Mouse (Mus musculus): ENCODE results near the gene Lzic. TPM values are rescaled to one million over a fixed set of nuclear protein-coding genes. Genes with fewer than 3 reads are reported as not detected.

Lzic gene
- polyA plus RNA-seq, 1 experiment from 2014 or later = 58.5 TPM

DNA sequence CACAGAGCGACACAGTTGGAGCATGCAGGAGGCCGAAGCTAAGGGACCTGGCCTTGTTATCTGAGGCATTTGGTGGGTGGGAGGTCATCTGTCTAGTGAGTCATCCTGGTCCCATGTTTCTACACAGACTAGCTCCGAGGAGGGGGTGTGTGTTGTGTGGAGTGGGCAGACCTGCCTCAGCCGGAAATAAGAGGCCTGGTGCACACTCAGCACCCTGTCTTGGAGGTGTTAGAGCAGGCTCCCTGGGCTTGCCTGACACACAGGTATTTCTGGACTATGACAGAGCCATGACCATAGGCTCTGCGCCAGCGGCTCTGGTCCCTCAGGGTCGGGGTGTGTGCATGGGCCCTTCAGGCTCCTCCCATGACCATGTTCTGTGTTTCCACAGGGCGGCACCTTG, 54.4 kb downstream of the Lzic start:
- Histone ChIP-seq H3K27ac (replicated peaks; ENCODE audit: low read depth, low read length) (no peak overlapping the region), H3K36me3 (replicated peaks; ENCODE audit: control insufficient read depth, insufficient read depth, low read depth, low read length) (no peaks in the 10 kb centered on the region), H3K4me1 (ENCODE audit: control insufficient read depth, insufficient read depth, low read length) (no peaks in the 10 kb centered on the region), H3K9ac (replicated peaks; ENCODE audit: low read length) (no peak overlapping the region), H3K4me2 (ENCODE audit: low read depth, low read length) (no peak overlapping the region), H3K27me3 (ENCODE audit: control insufficient read depth, insufficient read depth, low read length) (no peaks in the 10 kb centered on the region), H3K9me3 (replicated peaks; ENCODE audit: control insufficient read depth, low read length) (no peaks in the 10 kb centered on the region), H3K4me3 (ENCODE audit: low read depth, low read length) (no peak overlapping the region)
- ATAC-seq (replicated peaks; ENCODE audit: insufficient number of reproducible peaks, low FRiP score, low TSS enrichment, low read depth) = no peak
- WGBS = 84% methylated on average over 8 of the region's 8 CpGs
- DNase-seq (ENCODE audit: low spot score) = no peak

DNA sequence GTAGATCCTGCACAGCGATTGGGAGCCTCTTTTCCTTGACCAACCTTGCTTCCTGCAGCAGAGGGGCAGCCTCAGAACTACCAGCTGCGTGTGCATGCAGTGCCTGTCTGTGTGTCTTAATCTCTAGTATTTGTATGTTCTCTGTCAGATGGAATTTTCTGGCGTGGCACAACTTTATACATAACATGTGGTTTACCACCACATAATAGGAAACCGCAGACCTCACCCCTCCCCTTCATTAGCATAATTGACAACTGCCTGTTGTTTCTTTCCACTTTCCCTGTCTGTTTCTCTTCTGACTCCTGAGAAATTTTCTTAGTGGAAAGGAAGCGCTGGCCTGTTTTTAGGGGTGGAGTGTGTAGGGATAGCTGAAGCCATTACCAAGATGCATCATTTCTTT, 56.9 kb downstream of the Lzic start:
- Histone ChIP-seq H3K9me3 (replicated peaks; ENCODE audit: control insufficient read depth, low read length) (no peaks in the 10 kb centered on the region), H3K4me1 (ENCODE audit: control insufficient read depth, insufficient read depth, low read length) (no peaks in the 10 kb centered on the region), H3K27me3 (ENCODE audit: control insufficient read depth, insufficient read depth, low read length) (no peaks in the 10 kb centered on the region), H3K4me3 (ENCODE audit: low read depth, low read length) (no peak overlapping the region), H3K9ac (replicated peaks; ENCODE audit: low read length) (no peak overlapping the region), H3K36me3 (replicated peaks; ENCODE audit: control insufficient read depth, insufficient read depth, low read depth, low read length) (no peaks in the 10 kb centered on the region; the same call in 1 of the 2 replicates), H3K4me2 (ENCODE audit: low read depth, low read length) (no peak overlapping the region), H3K27ac (replicated peaks; ENCODE audit: low read depth, low read length) (no peak overlapping the region)
- WGBS = 66% methylated on average over 5 of the region's 5 CpGs
- ATAC-seq (replicated peaks; ENCODE audit: insufficient number of reproducible peaks, low FRiP score, low TSS enrichment, low read depth) = no peak
- no peak for DNase-seq (ENCODE audit: low spot score)

GRCm38 (mm10) chr4:149542431-149542830, 57.4 kb downstream of the Lzic start:
- ATAC-seq (replicated peaks; ENCODE audit: insufficient number of reproducible peaks, low FRiP score, low TSS enrichment, low read depth) (no peak), DNase-seq (ENCODE audit: low spot score) (no peak)
- H3K9me3 ChIP-seq (replicated peaks; ENCODE audit: control insufficient read depth, low read length) = no peaks in the 10 kb centered on the region
- no peak overlapping the region for H3K27ac ChIP-seq (replicated peaks; ENCODE audit: low read depth, low read length)
- H3K4me2 ChIP-seq (ENCODE audit: low read depth, low read length) = no peak overlapping the region
- H3K4me3 ChIP-seq (ENCODE audit: low read depth, low read length) = no peak overlapping the region
- 79% methylated on average over 12 of the region's 12 CpGs for whole genome bisulfite sequencing
- H3K4me1 ChIP-seq (ENCODE audit: control insufficient read depth, insufficient read depth, low read length) = no peaks in the 10 kb centered on the region
- no peak overlapping the region for H3K9ac ChIP-seq (replicated peaks; ENCODE audit: low read length)
- H3K36me3 ChIP-seq (replicated peaks; ENCODE audit: control insufficient read depth, insufficient read depth, low read depth, low read length) = no peaks in the 10 kb centered on the region; the same call in 1 of the 2 replicates
- H3K27me3 ChIP-seq (ENCODE audit: control insufficient read depth, insufficient read depth, low read length) = no peaks in the 10 kb centered on the region

DNA sequence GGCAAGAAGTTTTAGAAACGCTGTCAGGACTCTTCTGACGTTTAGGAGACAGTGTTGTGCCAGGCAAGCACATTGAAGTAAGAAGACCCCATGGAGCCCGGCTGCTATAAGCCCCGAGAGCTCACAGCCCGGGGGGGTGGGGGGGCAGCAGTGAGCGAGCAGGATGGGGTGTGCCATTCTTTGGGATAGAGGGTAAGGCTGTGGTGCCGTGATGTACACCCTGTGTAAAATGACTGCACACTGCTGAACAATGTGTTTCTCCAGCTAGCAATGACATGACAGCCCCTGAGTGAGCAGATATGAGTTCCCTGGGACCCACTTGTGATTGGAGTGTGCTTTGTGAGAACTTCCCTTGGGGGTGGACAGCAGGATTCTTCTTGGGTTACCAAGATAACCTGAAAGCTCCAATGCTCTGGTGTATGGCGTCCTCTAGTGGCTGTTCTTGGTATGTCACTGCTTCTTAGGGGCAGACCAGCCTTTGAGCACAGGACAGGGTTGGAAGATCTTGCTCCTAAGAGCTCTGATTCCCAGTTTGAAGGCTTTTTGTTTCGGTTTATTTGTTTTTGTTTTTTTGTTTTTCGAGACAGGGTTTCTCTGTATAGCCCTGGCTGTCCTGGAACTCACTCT, 58.0 kb downstream of the Lzic start:
- Histone ChIP-seq H3K27ac (replicated peaks; ENCODE audit: low read depth, low read length) (no peak overlapping the region), H3K4me3 (ENCODE audit: low read depth, low read length) (no peak overlapping the region), H3K9me3 (replicated peaks; ENCODE audit: control insufficient read depth, low read length) (no peaks in the 10 kb centered on the region), H3K4me1 (ENCODE audit: control insufficient read depth, insufficient read depth, low read length) (no peaks in the 10 kb centered on the region), H3K36me3 (replicated peaks; ENCODE audit: control insufficient read depth, insufficient read depth, low read depth, low read length) (no peaks in the 10 kb centered on the region; the same call in 1 of the 2 replicates), H3K9ac (replicated peaks; ENCODE audit: low read length) (no peak overlapping the region), H3K4me2 (ENCODE audit: low read depth, low read length) (no peak overlapping the region), H3K27me3 (ENCODE audit: control insufficient read depth, insufficient read depth, low read length) (no peaks in the 10 kb centered on the region)
- ATAC-seq (replicated peaks; ENCODE audit: insufficient number of reproducible peaks, low FRiP score, low TSS enrichment, low read depth) = no peak; the same call in 1 of the 2 replicates
- peak; percentile 92 for DNase-seq (ENCODE audit: low spot score)
- 53% methylated on average over 10 of the region's 10 CpGs for WGBS

GRCm38 (mm10) chr4:149544892-149545291, 59.9 kb downstream of the Lzic start:
- WGBS = 82% methylated on average over 8 of the region's 8 CpGs
- DNase-seq (ENCODE audit: low spot score) = no peak
- no peak overlapping the region for H3K27ac ChIP-seq (replicated peaks; ENCODE audit: low read depth, low read length)
- no peaks in the 10 kb centered on the region for H3K4me1 ChIP-seq (ENCODE audit: control insufficient read depth, insufficient read depth, low read length)
- H3K36me3 ChIP-seq (replicated peaks; ENCODE audit: control insufficient read depth, insufficient read depth, low read depth, low read length) = no peaks in the 10 kb centered on the region; the same call in none of the 2 replicates
- H3K9me3 ChIP-seq (replicated peaks; ENCODE audit: control insufficient read depth, low read length) = no peaks in the 10 kb centered on the region
- H3K9ac ChIP-seq (replicated peaks; ENCODE audit: low read length) = no peak overlapping the region
- no peak for ATAC-seq (replicated peaks; ENCODE audit: insufficient number of reproducible peaks, low FRiP score, low TSS enrichment, low read depth)
- H3K4me2 ChIP-seq (ENCODE audit: low read depth, low read length) = no peak overlapping the region
- no peak overlapping the region for H3K4me3 ChIP-seq (ENCODE audit: low read depth, low read length)
- H3K27me3 ChIP-seq (ENCODE audit: control insufficient read depth, insufficient read depth, low read length) = no peaks in the 10 kb centered on the region

Small RNAs within 50 kb of the gene (microRNA-seq; reads per million reads assigned to microRNA genes)
- not detected for gene Mir5616 (ENCODE audit: borderline number of aligned reads)

Other genes with a start within 250 kb of the Lzic start
- 45.1 and 50.1 TPM in 2 replicates for gene Kif1b, start 177.5 kb upstream of the Lzic start, polyA plus RNA-seq (2014; fragmentation: Nextera tagmentation; extraction: Ambion mirVana)
- 54.2 and 54.5 TPM in 2 replicates for gene Ube4b, start 58.5 kb upstream of the Lzic start, polyA plus RNA-seq (2014; fragmentation: Nextera tagmentation; extraction: Ambion mirVana)
- not detected in 2 replicates for gene Rbp7, start 30.3 kb upstream of the Lzic start, polyA plus RNA-seq (2014; fragmentation: Nextera tagmentation; extraction: Ambion mirVana)
- gene Tmem274, start 7.9 kb upstream of the Lzic start, polyA plus RNA-seq (2014; fragmentation: Nextera tagmentation; extraction: Ambion mirVana) = not detected in 2 replicates
- gene Nmnat1, start within 50 bp of the Lzic start, polyA plus RNA-seq (2014; fragmentation: Nextera tagmentation; extraction: Ambion mirVana) = 12.2 and 12.3 TPM in 2 replicates
- gene Ctnnbip1, start 33.0 kb downstream of the Lzic start, polyA plus RNA-seq (2014; fragmentation: Nextera tagmentation; extraction: Ambion mirVana) = 68.8 and 70.4 TPM in 2 replicates
- 27.3 and 28.0 TPM in 2 replicates for gene Clstn1, start 101.2 kb downstream of the Lzic start, polyA plus RNA-seq (2014; fragmentation: Nextera tagmentation; extraction: Ambion mirVana)
- gene Pik3cd, start 217.3 kb downstream of the Lzic start, polyA plus RNA-seq (2014; fragmentation: Nextera tagmentation; extraction: Ambion mirVana) = 4.2 and 4.5 TPM in 2 replicates